Mouse (Mus musculus) cerebellum, adult (tissue): ENCODE measurements around the gene Smagp.

Experiments used
- ATAC-seq: cut with Nextera tagmentation; 2 replicates; pipeline ENCODE4 v1.9.2; 2017; ENCODE audit warnings: mild to moderate bottlenecking, moderate library complexity, mixed read lengths; ENCODE audit not compliant: insufficient number of reproducible peaks, low FRiP score, low TSS enrichment

Smagp gene

GRCm38 (mm10) chr15:100666219-100666696 lies 29.5 kb upstream of the Smagp start:
- no peak for ATAC-seq

- no peak for ATAC-seq
These were observed 28.9 kb upstream of the Smagp start for GRCm38 (mm10) chr15:100665411-100666218.

GRCm38 (mm10) chr15:100664813-100665274 lies 28.1 kb upstream of the Smagp start:
- ATAC-seq = no peak

GRCm38 (mm10) chr15:100660805-100661204 lies 24.1 kb upstream of the Smagp start:
- ATAC-seq = no peak

- 0 out of 2 replicates have a peak, but pooled peaks have one; percentile 56 for ATAC-seq
These were observed 23.6 kb upstream of the Smagp start for GRCm38 (mm10) chr15:100660306-100660705.

- ATAC-seq = no peak
These were observed 18.5 kb upstream of the Smagp start for GRCm38 (mm10) chr15:100655201-100655600.

- ATAC-seq = no peak
These were observed 17.5 kb upstream of the Smagp start for GRCm38 (mm10) chr15:100654271-100654670.

GRCm38 (mm10) chr15:100651610-100652009 lies 14.9 kb upstream of the Smagp start:
- ATAC-seq = no peak

- no peak; the same call in 1 of the 2 replicates for ATAC-seq
These were observed 13.4 kb upstream of the Smagp start for GRCm38 (mm10) chr15:100650111-100650510.

- 0 out of 2 replicates have a peak, but pooled peaks have one; percentile 56 for ATAC-seq
These were observed 9.4 kb upstream of the Smagp start for GRCm38 (mm10) chr15:100646161-100646560.

- no peak for ATAC-seq
These were observed 5.7 kb upstream of the Smagp start for GRCm38 (mm10) chr15:100642451-100642850.

- no peak for ATAC-seq
These were observed 4.6 kb upstream of the Smagp start for GRCm38 (mm10) chr15:100641226-100641810.

GRCm38 (mm10) chr15:100639972-100640750 lies 3.4 kb upstream of the Smagp start:
- ATAC-seq = no peak

- ATAC-seq = no peak
These were observed 921 bp upstream of the Smagp start for GRCm38 (mm10) chr15:100637661-100638060.

GRCm38 (mm10) chr15:100635851-100636645 lies 692 bp downstream of the Smagp start:
- ATAC-seq = no peak

- no peak for ATAC-seq
These were observed 1.5 kb downstream of the Smagp start for GRCm38 (mm10) chr15:100635239-100635638.

GRCm38 (mm10) chr15:100633341-100633740 lies 3.4 kb downstream of the Smagp start:
- ATAC-seq = no peak

GRCm38 (mm10) chr15:100632323-100632722 lies 4.4 kb downstream of the Smagp start:
- no peak for ATAC-seq

- no peak for ATAC-seq
These were observed 5.1 kb downstream of the Smagp start for GRCm38 (mm10) chr15:100631454-100632170.
